Mouse (Mus musculus) E14TG2a.4 (cell line): ENCODE results near the gene Aldh9a1.

Experiments
- CTCF ChIP-seq: conservative IDR thresholded peaks from 2 replicates; pipeline ENCODE4 v1.5.1; 2014; ENCODE audit warnings: low read length
- NANOG ChIP-seq: IDR thresholded peaks from 2 replicates; pipeline ENCODE4 v1.6.1; 2014; ENCODE audit warnings: borderline replicate concordance, low read length, mixed read lengths

GRCm38 (mm10) chr1:167336398-167336797, 13.4 kb upstream of the Aldh9a1 start:
- TF ChIP-seq CTCF (no peak), NANOG (no peak)
